Comparison of ENCODE assay signal across 14 mouse cellular contexts in genomic region chr5:93077661-93078323, GRCm38 (mm10).
"Had no signal": no experiment of that assay in that cellular context is flagged by ENCODE, and none has a peak within 500 bp of the region (broad histone marks: within the 10 kb centered on the region; RNA-seq: fewer than 3 reads in every experiment).

No protein-coding gene starts in this region.

- DNase-seq: kidney, adult 18-20 months; kidney, adult 9 months; kidney, postnatal 14 days; kidney, postnatal 4 days; left cerebral cortex, postnatal 4 days; liver, postnatal 0 days; lung, embryonic 14.5 days; right cerebral cortex, postnatal 25 days; spleen, adult 18-20 months; thymus, adult 18-20 months; thymus, postnatal 4 days had no signal

- ATAC-seq: liver, postnatal 0 days; lung, postnatal 0 days; midbrain, embryonic 13.5 days; midbrain, embryonic 16.5 days had no signal
